Mouse (Mus musculus) hindbrain, embryonic 14.5 days (tissue): ENCODE results near the gene Gm3646. TPM values are rescaled to one million over a fixed set of nuclear protein-coding genes. Genes with fewer than 3 reads are reported as not detected.

Source experiments
- ATAC-seq: fragments of 200-750 bp; cut with Nextera tagmentation; 2 replicates; pipeline ENCODE4 v1.8.0; 2017; ENCODE audit warnings: moderate number of reproducible peaks, mild to moderate bottlenecking, moderate TSS enrichment, moderate library complexity; ENCODE audit not compliant: low FRiP score
- DNase-seq: peaks from one replicate; pipeline ENCODE4 v3.0.0-alpha.2; 2015; ENCODE audit warnings: low spot score
- H3K27ac ChIP-seq: fragments of 300-500 bp; sonication (generic); 2 replicates; pipeline ENCODE4 v1.5.1; 2014; ENCODE audit warnings: mild to moderate bottlenecking, moderate library complexity
- H3K27me3 ChIP-seq: fragments of 300-500 bp; sonication (generic); 2 replicates; pipeline ENCODE4 v1.6.1; 2014; ENCODE audit warnings: mild to moderate bottlenecking, low read length, mixed read lengths; ENCODE audit not compliant: control insufficient read depth, insufficient read depth
- H3K36me3 ChIP-seq: fragments of 300-500 bp; sonication (generic); replicated peaks from 2 replicates; pipeline ENCODE4 v1.6.1; 2014; ENCODE audit not compliant: control insufficient read depth, insufficient read depth
- H3K4me1 ChIP-seq: fragments of 300-500 bp; sonication (generic); replicated peaks from 2 replicates; pipeline ENCODE4 v1.6.1; 2014; ENCODE audit warnings: antibody characterized with exemption, low read length, mixed read lengths; ENCODE audit not compliant: control insufficient read depth, insufficient read depth
- H3K4me2 ChIP-seq: fragments of 300-500 bp; sonication (generic); replicated peaks from 2 replicates; pipeline ENCODE4 v1.6.1; 2014; ENCODE audit warnings: mild to moderate bottlenecking, moderate library complexity
- H3K4me3 ChIP-seq: fragments of 300-500 bp; sonication (generic); replicated peaks from 2 replicates; pipeline ENCODE4 v1.5.1; 2014; ENCODE audit warnings: mild to moderate bottlenecking, low read length
- H3K9ac ChIP-seq: fragments of 300-500 bp; sonication (generic); 2 replicates; pipeline ENCODE4 v1.6.1; 2014
- H3K9me3 ChIP-seq: fragments of 300-500 bp; sonication (generic); 2 replicates; pipeline ENCODE4 v1.6.1; 2016; ENCODE audit warnings: low read length; ENCODE audit not compliant: control insufficient read depth
- WGBS: fragments of 180-500 bp; shearing (Covaris S2); extraction: QIAGEN DNeasy Blood & Tissue Kit; methylation state at CpG from one replicate; pipeline ENCODE4 v1.1.7; 2014; 5-methylcytosine and 5-hydroxymethylcytosine counted together
- polyA plus RNA-seq: library from polyadenylated mRNA; unstranded; fragments of >200 nt; fragmentation: Nextera tagmentation; extraction: Ambion mirVana; gene quantifications from 2 replicates; pipeline ENCODE4 v1.2.1, GENCODE M21; 2014

Gm3646 gene
- polyA plus RNA-seq, 1 experiment from 2014 or later: not detected

DNA sequence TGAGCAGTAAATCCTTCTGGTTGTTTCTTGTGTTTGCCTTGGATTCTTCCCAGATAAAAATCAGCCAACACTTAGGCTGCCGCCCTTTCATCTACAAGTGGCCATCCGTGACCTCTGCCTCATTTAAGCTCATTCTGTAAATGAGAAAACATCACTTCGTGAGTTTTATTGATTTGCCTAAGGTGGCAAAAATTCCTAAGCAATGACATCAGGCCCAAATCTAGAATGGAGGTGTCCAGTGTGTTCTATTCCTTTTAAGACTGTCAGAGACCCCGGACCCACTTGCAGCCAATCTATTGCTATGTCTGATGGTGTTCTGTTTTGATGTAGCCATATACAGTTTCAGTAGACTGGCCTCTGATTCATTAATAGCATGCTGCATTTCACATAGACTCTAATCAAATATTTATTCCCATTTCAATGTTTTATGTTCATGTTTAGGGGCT lies 26.5 kb upstream of the Gm3646 start:
- Histone ChIP-seq H3K4me3 (no peak overlapping the region), H3K4me1 (no peaks in the 10 kb centered on the region), H3K9ac (no peak overlapping the region), H3K4me2 (no peak overlapping the region), H3K36me3 (no peaks in the 10 kb centered on the region), H3K27me3 (no peaks in the 10 kb centered on the region), H3K9me3 (no peaks in the 10 kb centered on the region), H3K27ac (no peak overlapping the region)
- no peak for DNase-seq
- 86% methylated on average over 4 of the region's 4 CpGs for WGBS
- ATAC-seq: no peak

DNA sequence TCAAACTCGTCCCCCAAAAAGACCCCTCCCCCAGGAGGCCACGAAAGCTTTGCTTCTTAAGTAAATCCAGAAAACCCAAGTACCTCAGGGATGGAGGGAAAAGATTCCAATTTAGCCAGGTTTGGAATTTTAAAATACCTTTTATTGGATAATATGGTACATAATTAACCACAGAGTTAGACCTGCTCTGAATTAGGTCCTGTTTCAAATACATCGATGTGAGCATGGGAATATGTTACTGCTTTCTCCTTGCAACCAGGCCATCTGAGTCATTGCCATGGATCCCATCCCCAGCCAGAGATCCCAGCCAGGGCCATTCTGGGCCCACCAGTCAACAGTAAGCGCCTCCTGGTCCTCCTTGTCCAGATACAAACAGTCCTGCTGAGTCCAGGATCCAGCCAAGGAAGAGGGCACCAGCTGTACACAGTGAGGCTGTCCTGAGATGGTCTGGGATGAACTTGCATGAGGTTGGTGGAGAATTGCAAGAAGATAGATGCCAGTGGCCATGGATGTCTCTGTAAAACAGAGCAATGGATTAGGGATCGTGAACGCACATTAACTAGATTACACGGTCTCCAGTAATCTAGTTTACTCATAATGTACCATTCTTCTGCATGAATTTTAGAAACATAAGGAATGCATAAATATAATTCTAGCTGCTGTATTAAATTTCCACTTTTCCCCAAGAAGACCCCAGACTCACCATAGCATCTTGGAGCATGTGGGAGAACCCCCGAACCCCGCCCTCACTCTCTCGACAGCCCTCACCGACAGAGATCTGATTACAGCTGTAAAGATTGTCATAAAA lies 25.9 kb upstream of the Gm3646 start:
- ATAC-seq: no peak
- H3K9me3 ChIP-seq: no peaks in the 10 kb centered on the region
- no peak for DNase-seq
- no peak overlapping the region for H3K4me2 ChIP-seq
- H3K36me3 ChIP-seq: no peaks in the 10 kb centered on the region
- no peak overlapping the region for H3K27ac ChIP-seq
- no peak overlapping the region for H3K4me3 ChIP-seq
- no peaks in the 10 kb centered on the region for H3K4me1 ChIP-seq
- WGBS: 92% methylated on average over 11 of the region's 11 CpGs
- no peaks in the 10 kb centered on the region for H3K27me3 ChIP-seq
- H3K9ac ChIP-seq: no peak overlapping the region

DNA sequence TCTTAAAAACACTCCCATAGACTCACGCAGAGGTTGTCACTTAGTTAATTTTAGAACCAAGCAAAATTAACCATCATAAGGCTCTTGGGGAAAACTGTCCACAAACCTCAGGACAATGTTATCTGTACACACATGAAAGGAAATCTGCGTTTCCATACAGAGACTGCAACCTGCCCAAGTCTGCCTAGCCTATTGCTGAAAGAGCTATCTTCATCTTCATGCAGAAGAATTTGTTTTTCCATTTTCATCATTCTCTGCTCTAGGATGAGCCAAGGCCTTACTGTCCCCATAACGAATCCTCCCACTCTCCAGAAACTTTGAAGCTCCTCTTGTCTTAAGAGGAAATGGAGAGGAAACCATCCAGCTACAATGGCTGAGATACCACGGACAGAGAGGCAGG lies 19.8 kb upstream of the Gm3646 start:
- no peaks in the 10 kb centered on the region for H3K9me3 ChIP-seq
- no peak for ATAC-seq
- WGBS: 88% methylated on average over 4 of the region's 4 CpGs
- no peak overlapping the region for H3K4me2 ChIP-seq
- H3K9ac ChIP-seq: no peak overlapping the region
- H3K4me3 ChIP-seq: no peak overlapping the region
- no peak overlapping the region for H3K27ac ChIP-seq
- H3K36me3 ChIP-seq: no peaks in the 10 kb centered on the region
- no peak for DNase-seq
- no peaks in the 10 kb centered on the region for H3K4me1 ChIP-seq
- H3K27me3 ChIP-seq: no peaks in the 10 kb centered on the region

- Histone ChIP-seq H3K36me3 (no peaks in the 10 kb centered on the region), H3K9ac (no peak overlapping the region), H3K4me3 (no peak overlapping the region), H3K4me2 (no peak overlapping the region), H3K27me3 (no peaks in the 10 kb centered on the region), H3K4me1 (no peaks in the 10 kb centered on the region), H3K9me3 (no peaks in the 10 kb centered on the region), H3K27ac (no peak overlapping the region)
- DNase-seq (no peak), ATAC-seq (no peak)
- WGBS: 28% methylated on average over 3 of the region's 4 CpGs
Measured at GRCm38 (mm10) chr1:39824240-39824639, 19.1 kb upstream of the Gm3646 start.

DNA sequence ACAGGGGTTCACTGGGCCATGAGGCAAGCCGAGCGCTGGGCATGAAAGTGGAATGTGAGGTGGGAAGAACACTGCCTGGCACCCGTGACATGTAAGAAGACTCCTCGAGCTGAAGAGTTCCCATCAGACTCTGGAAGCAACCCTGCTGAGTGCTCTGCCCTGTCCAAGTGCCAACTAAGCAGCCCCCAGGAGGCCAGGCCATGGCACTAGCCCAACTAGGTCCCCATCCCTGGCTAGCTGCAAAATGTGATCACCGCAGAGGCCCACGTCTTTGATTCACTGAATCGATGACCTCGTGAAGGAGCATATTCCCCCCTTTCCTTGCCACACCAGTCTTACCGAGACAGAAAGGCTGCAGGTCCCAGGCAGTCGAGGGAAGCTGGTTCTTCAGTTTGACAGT lies 14.5 kb upstream of the Gm3646 start:
- 82% methylated on average over 10 of the region's 10 CpGs for WGBS
- Histone ChIP-seq H3K36me3 (no peaks in the 10 kb centered on the region), H3K4me1 (no peaks in the 10 kb centered on the region), H3K9me3 (no peaks in the 10 kb centered on the region), H3K4me2 (no peak overlapping the region), H3K4me3 (no peak overlapping the region), H3K27me3 (no peaks in the 10 kb centered on the region), H3K9ac (no peak overlapping the region), H3K27ac (no peak overlapping the region)
- no peak for ATAC-seq
- DNase-seq: no peak

GRCm38 (mm10) chr1:39815766-39816165 lies 10.6 kb upstream of the Gm3646 start:
- Histone ChIP-seq H3K27ac (no peak overlapping the region), H3K4me1 (no peaks in the 10 kb centered on the region), H3K9me3 (no peaks in the 10 kb centered on the region), H3K27me3 (no peaks in the 10 kb centered on the region), H3K9ac (no peak overlapping the region), H3K4me3 (no peak overlapping the region), H3K4me2 (no peak overlapping the region), H3K36me3 (no peaks in the 10 kb centered on the region)
- 92% methylated on average over 5 of the region's 5 CpGs for WGBS
- ATAC-seq: no peak
- DNase-seq: no peak

DNA sequence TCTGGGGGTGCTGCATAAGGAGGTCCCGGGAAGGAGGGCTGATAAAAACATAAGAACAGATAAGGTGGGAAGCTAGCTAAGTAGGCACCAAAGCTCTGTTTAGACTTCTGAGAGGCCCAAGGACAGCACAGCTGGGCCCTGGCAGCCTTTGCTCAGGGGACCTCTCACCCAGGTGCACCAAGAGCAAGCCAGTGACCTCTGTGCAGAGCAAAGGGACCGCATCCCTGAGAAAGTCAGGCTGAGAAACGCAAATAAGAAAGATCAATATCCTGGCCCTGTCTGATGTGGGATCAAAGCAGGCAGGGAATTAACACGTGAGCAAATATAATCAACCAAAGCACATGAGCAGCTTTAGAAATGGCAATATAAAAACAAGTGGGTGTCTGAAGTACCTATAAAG lies 7.9 kb upstream of the Gm3646 start:
- Histone ChIP-seq H3K9ac (no peak overlapping the region), H3K4me1 (no peaks in the 10 kb centered on the region), H3K9me3 (no peaks in the 10 kb centered on the region), H3K27ac (no peak overlapping the region), H3K27me3 (no peaks in the 10 kb centered on the region), H3K4me3 (no peak overlapping the region), H3K36me3 (no peaks in the 10 kb centered on the region), H3K4me2 (no peak overlapping the region)
- ATAC-seq: no peak
- no peak for DNase-seq
- WGBS: 80% methylated on average over 4 of the region's 4 CpGs

GRCm38 (mm10) chr1:39804789-39805188 lies 343 bp downstream of the Gm3646 start:
- Histone ChIP-seq H3K27ac (no peak overlapping the region), H3K27me3 (no peaks in the 10 kb centered on the region), H3K9me3 (no peaks in the 10 kb centered on the region), H3K9ac (no peak overlapping the region), H3K4me2 (no peak overlapping the region), H3K4me1 (no peaks in the 10 kb centered on the region), H3K4me3 (no peak overlapping the region), H3K36me3 (no peaks in the 10 kb centered on the region)
- no peak for ATAC-seq
- WGBS: 93% methylated on average over 6 of the region's 6 CpGs
- DNase-seq: no peak

DNA sequence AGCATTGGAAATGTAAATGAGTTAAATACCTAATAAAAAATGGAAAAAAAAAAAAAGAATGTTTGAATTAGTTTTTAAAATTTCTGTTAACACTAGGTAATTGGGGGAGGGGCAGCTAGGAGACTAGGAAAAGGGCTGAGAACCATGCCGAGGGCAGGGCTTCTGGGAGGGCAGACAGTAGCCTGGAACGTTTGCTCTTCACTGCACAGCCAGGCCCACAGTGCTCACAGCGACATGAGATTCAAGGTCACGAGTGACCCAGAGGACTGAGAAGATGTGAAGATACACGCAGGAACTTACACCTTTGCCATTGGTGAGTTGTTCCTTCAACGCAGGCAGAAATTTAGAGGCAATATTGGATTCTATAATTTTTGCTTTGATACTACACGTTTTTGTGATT lies 2.2 kb downstream of the Gm3646 start:
- Histone ChIP-seq H3K27me3 (no peaks in the 10 kb centered on the region), H3K4me3 (no peak overlapping the region), H3K4me1 (no peaks in the 10 kb centered on the region), H3K27ac (no peak overlapping the region), H3K4me2 (no peak overlapping the region), H3K9ac (no peak overlapping the region), H3K9me3 (no peaks in the 10 kb centered on the region), H3K36me3 (no peaks in the 10 kb centered on the region)
- DNase-seq: no peak
- no peak for ATAC-seq
- 84% methylated on average over 7 of the region's 7 CpGs for WGBS

DNA sequence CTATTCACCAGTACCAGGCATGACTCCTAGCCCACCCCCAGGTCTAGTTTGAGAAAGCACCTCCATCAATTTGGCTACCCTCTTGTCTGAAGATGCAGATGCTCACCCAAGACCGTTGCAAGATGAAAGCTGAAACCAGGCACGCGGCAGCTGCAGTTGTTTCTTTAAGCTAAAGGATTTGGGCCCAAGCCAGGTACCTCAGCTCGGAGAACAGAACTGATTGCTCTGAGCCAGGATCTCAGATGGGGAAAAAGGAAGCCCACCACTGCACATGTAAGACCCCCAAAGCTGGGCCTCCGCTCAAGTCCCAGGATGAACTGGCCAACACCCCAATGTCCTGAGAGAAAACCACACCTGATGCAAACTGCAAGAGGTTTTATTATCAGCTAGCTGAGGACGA lies 7.6 kb downstream of the Gm3646 start:
- Histone ChIP-seq H3K36me3 (no peaks in the 10 kb centered on the region), H3K4me3 (no peak overlapping the region), H3K9ac (no peak overlapping the region), H3K4me1 (no peaks in the 10 kb centered on the region), H3K9me3 (no peaks in the 10 kb centered on the region), H3K4me2 (no peak overlapping the region), H3K27ac (no peak overlapping the region), H3K27me3 (no peaks in the 10 kb centered on the region)
- ATAC-seq: no peak
- whole genome bisulfite sequencing: 87% methylated on average over 6 of the region's 6 CpGs
- DNase-seq: no peak
